ENCODE assay signal across 11 mouse cellular contexts in the genomic region with DNA sequence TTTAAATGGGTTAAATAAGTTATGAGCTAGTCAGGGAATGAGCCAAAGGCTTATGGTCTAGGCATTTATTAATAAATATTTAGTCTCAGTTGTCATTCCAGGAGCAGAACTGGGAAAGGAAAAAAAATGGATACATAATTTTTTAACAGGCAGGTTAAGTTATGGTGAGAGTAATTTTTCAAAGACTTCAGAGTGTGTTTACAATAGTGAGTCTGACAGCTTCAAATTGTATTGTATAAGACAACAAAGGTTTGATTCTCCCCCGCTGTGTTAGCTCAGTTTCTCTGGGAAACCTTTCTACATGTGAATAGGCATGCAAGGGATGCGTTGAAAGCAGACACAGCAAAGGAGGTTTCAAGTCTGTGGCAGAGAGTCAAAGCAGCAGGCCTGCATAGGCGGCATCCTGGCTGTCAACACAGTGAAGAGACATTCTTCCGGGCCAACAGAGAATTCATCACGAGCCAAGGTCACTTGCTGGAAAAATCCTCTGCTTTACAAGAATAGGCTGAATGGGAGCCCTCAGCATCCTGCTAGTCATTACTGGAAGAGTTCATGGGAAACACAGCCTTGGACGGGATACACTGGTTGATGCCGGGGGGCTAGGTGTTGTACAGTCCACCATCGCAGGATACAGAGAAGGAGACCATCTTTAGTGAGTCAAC. TPM values are rescaled to one million over a fixed set of nuclear protein-coding genes. Genes with fewer than 3 reads are reported as not detected.
A peak's percentile ranks its signal among the peaks of the same experiment; 100 is the strongest.
DNase-seq lines count a peak whose midpoint lies in the region; ATAC-seq and TF ChIP-seq lines count a peak whose summit lies in the region.
"Had no signal": no experiment of that assay in that cellular context is flagged by ENCODE, and none has a peak within 500 bp of the region (broad histone marks: within the 10 kb centered on the region; RNA-seq: fewer than 3 reads in every experiment).

No protein-coding gene starts in this region.

- no peak for TF ChIP-seq POLR2A in cerebellum, adult 2 months (IDR thresholded peaks at IDR 0.05; ENCODE audit: borderline replicate concordance, insufficient read depth, low read length)

- ATAC-seq in forebrain, embryonic 15.5 days (replicated peaks): peak; percentile 81
- ATAC-seq in midbrain, embryonic 16.5 days: peak; percentile 86

- H3K27ac ChIP-seq in cerebellum, adult 2 months (ENCODE audit: insufficient read depth, low read length): no peak overlapping the region
- peak overlapping the region; percentile 24 for H3K27ac ChIP-seq in forebrain, embryonic 15.5 days (replicated peaks)
- peak overlapping the region; percentile 38; the same call in 1 of the 2 replicates for H3K27ac ChIP-seq in midbrain, embryonic 16.5 days (ENCODE audit: low read length)
- H3K27ac ChIP-seq: kidney, embryonic 15.5 days; liver, embryonic 13.5 days had no signal

- no peaks in the 10 kb centered on the region for H3K27me3 ChIP-seq in cerebellum, adult 2 months (ENCODE audit: control insufficient read depth, insufficient read depth, low read length)
- H3K27me3 ChIP-seq in forebrain, embryonic 15.5 days: no peaks in the 10 kb centered on the region
- H3K27me3 ChIP-seq in midbrain, embryonic 16.5 days (ENCODE audit: control insufficient read depth, insufficient read depth, low read depth, low read length): no peaks in the 10 kb centered on the region
- H3K27me3 ChIP-seq: kidney, embryonic 15.5 days; liver, embryonic 13.5 days had no signal

- intact Hi-C loops in gastrocnemius, postnatal 36 days (cut with DNase I): no loop called here

- no peaks in the 10 kb centered on the region for H3K9me3 ChIP-seq in forebrain, embryonic 15.5 days
- H3K9me3 ChIP-seq in midbrain, embryonic 16.5 days (replicated peaks; ENCODE audit: control insufficient read depth, low read length, poor library complexity, severe bottlenecking): no peaks in the 10 kb centered on the region
- H3K9me3 ChIP-seq: kidney, embryonic 15.5 days; liver, embryonic 13.5 days had no signal

- 0 out of 2 replicates have a peak, but pooled peaks cover 3% of the 10 kb centered on the region for H3K4me1 ChIP-seq in cerebellum, adult 2 months (ENCODE audit: control insufficient read depth, insufficient read depth, low read length)
- H3K4me1 ChIP-seq in forebrain, embryonic 15.5 days: peaks cover 14% of the 10 kb centered on the region
- peaks cover 5% of the 10 kb centered on the region for H3K4me1 ChIP-seq in midbrain, embryonic 16.5 days (ENCODE audit: control insufficient read depth, insufficient read depth, low read length)
- H3K4me1 ChIP-seq: kidney, embryonic 15.5 days; liver, embryonic 13.5 days had no signal

- no peak overlapping the region for H3K4me3 ChIP-seq in cerebellum, adult 2 months (replicated peaks; ENCODE audit: insufficient read depth, low read depth, low read length)
- no peak overlapping the region for H3K4me3 ChIP-seq in forebrain, embryonic 15.5 days
- no peak overlapping the region for H3K4me3 ChIP-seq in midbrain, embryonic 16.5 days (ENCODE audit: low read depth, low read length)
- H3K4me3 ChIP-seq: kidney, embryonic 15.5 days; liver, embryonic 13.5 days had no signal

- 13% methylated on average over 8 of the region's 8 CpGs for WGBS in cerebellum, adult 2 months
- WGBS in forebrain, embryonic 15.5 days: 8% methylated on average over 8 of the region's 8 CpGs
- 10% methylated on average over 8 of the region's 8 CpGs for WGBS in midbrain, embryonic 16.5 days

- H3K4me2 ChIP-seq in forebrain, embryonic 15.5 days (replicated peaks): no peak overlapping the region
- H3K4me2 ChIP-seq in midbrain, embryonic 16.5 days (ENCODE audit: low read length): no peak overlapping the region
- H3K4me2 ChIP-seq: kidney, embryonic 15.5 days; liver, embryonic 13.5 days had no signal

- no peak for TF ChIP-seq CTCF in cerebellum, adult 2 months (IDR thresholded peaks at IDR 0.05; ENCODE audit: borderline replicate concordance, insufficient read depth, low read depth, low read length)

- DNase-seq in cerebellum, adult 11-12 months: peak; percentile 18
- DNase-seq in cerebellum, adult 8-10 months: no peak
- peak; percentile 23 to 52 for DNase-seq in cerebellum, adult 2 months
- no peak for DNase-seq in spleen, postnatal 14 days (ENCODE audit: low spot score in 2 of 2)
- DNase-seq in gastrocnemius, adult 8-10 months (ENCODE audit: low spot score in 2 of 2): no peak
- no peak for DNase-seq in gastrocnemius, postnatal 36 days
- DNase-seq: liver, embryonic 13.5 days; thymus, postnatal 4 days had no signal

- H3K9ac ChIP-seq in forebrain, embryonic 15.5 days (replicated peaks): no peak overlapping the region
- H3K9ac ChIP-seq in midbrain, embryonic 16.5 days (ENCODE audit: low read depth, low read length): no peak overlapping the region
- H3K9ac ChIP-seq: kidney, embryonic 15.5 days; liver, embryonic 13.5 days had no signal

- no peaks in the 10 kb centered on the region for H3K36me3 ChIP-seq in forebrain, embryonic 15.5 days
- no peaks in the 10 kb centered on the region for H3K36me3 ChIP-seq in midbrain, embryonic 16.5 days (ENCODE audit: control insufficient read depth, insufficient read depth, low read length)
- H3K36me3 ChIP-seq: kidney, embryonic 15.5 days; liver, embryonic 13.5 days had no signal

RNA-seq across cellular contexts. Expression of gene Paqr8, which starts 23.0 kb away (rescaled TPM):
- 112 and 134 TPM in 2 replicates for polyA plus RNA-seq in cerebellum, adult 2 months (2012; rRNA removed)
- 22.5 and 23.1 TPM in 2 replicates for polyA plus RNA-seq in forebrain, embryonic 15.5 days (2015; fragmentation: Nextera tagmentation; extraction: Ambion mirVana)
- 33.7 and 34.1 TPM in 2 replicates for polyA plus RNA-seq in midbrain, embryonic 16.5 days (2015; fragmentation: Nextera tagmentation; extraction: Ambion mirVana)
- under 1 TPM; 0.58 to 0.92 (median 0.79) TPM for total RNA-seq in gastrocnemius, adult 8-10 months (2022)
- under 1 TPM; 0.71 to 0.72 TPM for total RNA-seq in gastrocnemius, postnatal 36 days (2021)

RNA-seq across cellular contexts. Expression of gene Mcm3, which starts 47.3 kb away (rescaled TPM):
- 1.7 and 2.8 TPM in 2 replicates for polyA plus RNA-seq in cerebellum, adult 2 months (2012; rRNA removed)
- polyA plus RNA-seq in forebrain, embryonic 15.5 days (2015; fragmentation: Nextera tagmentation; extraction: Ambion mirVana): 51.8 and 59.7 TPM in 2 replicates
- 12.2 and 19.0 TPM in 2 replicates for polyA plus RNA-seq in midbrain, embryonic 16.5 days (2015; fragmentation: Nextera tagmentation; extraction: Ambion mirVana)
- 1 to 10 TPM; 2.6 to 3.3 (median 3.1) TPM for total RNA-seq in gastrocnemius, adult 8-10 months (2022)
- 1 to 10 TPM; 2.8 to 3.3 TPM for total RNA-seq in gastrocnemius, postnatal 36 days (2021)

Comparison
In these comparisons a context has a peak if more than half of its experiments do, and no peak if none do; other contexts are left out.
1. DNase-seq: peak in cerebellum, adult 11-12 months (single experiment) and cerebellum, adult 2 months (2 of 2); none in cerebellum, adult 8-10 months (single experiment), spleen, postnatal 14 days (0 of 2), gastrocnemius, adult 8-10 months (0 of 2) and gastrocnemius, postnatal 36 days (0 of 2).